Mouse (Mus musculus) heart, postnatal 4 days (tissue): ENCODE measurements around the gene Itprid1. TPM values are rescaled to one million over a fixed set of nuclear protein-coding genes. Genes with fewer than 3 reads are reported as not detected.
A peak's percentile ranks its signal among the peaks of the same experiment; 100 is the strongest.

ENCODE experiments used
- DNase-seq: peaks from one replicate; pipeline ENCODE4 v3.0.0; 2021
- total RNA-seq, 2 experiments: library from RNA; stranded (reverse); gene quantifications; 2 replicates each; pipeline ENCODE4 v1.2.3; 2021

Itprid1 gene
- total RNA-seq: not detected

DNA sequence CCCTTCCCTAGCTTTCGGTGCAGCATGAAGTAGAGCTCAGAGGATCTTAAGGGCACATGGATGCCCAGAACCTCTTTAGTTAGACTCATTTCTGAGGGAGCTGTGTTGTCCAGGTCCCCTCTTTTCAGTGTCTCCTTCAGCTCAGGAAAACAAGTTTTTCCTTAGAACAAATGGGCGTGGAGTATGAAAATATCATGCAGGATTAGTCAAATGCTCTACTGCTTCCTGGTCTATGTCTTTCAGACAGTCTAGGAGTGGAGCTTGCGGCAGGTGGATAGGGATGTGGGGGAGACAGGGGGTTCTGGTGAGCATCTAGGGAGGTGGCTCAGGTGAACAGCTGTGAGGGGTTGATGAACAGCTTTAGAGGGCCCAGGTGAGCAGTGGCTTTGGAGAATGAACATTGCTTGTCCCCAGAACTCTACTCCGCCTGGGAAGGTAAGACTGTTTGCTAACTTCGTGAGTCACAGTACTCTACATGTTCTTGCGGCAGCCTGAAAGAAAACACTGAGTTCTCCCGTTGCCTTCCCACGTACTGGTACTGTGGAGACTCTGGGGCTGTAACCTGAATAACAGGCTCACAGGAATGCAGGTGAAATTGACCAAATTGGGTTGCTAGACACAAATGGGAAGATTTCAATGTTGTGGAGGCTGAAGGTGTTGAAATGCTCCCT is at the start of gene Itprid1:
TSS of gene Itprid1 (plus strand) at position 246 of the 671 bp plus-strand sequence.
- no peak for DNase-seq

DNA sequence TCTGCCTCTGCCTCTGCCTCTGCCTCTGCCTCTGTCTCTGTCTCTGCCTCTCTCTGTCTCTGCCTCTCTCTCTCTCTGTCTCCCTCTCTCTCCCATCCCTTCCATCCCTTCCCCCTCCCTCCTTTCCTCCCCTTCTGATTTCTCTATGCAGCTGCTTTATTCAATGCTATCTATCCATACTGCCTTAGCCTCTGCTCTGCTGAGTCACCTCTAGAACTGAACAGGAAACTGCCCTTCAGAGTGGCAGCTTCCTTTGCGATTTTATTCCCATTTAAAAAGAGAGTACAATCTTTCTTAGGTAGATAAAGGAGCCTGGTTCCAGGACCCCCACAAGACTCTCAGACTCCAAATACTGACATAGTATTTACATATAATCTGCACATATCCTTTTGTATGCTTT is 47.1 kb upstream of the Itprid1 start:
- no peak for DNase-seq

DNA sequence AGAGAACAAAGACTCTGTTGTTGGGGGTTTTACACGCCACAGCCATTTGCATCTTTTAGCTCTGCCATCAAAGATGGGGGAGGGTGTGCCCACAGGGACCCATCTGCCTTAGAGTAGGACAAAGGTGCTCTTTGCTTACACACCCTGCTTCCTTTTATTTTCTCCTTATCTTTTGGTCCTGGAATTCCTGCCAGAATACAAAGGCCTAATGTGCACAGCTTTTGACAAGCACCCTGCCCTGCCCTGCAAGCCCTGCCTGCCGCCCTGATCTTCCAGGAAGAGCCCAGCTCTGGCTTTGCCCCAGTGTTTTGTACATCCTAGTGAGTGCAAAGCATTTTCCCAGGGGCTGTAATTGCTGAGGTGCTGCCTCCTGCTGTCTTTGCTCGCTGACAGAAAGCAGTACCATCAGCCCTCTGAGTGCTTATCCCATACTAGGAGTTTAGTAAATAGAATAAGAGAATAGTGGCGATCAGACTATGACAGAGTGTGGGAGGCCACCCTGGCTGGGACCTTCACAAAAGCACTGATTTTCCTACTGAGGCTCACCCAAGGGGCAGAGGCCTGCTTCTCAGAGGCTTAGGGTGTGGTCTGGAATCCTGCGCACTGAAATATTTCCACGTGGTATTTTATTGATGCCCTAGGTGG is 44.7 kb upstream of the Itprid1 start:
- no peak for DNase-seq

DNA sequence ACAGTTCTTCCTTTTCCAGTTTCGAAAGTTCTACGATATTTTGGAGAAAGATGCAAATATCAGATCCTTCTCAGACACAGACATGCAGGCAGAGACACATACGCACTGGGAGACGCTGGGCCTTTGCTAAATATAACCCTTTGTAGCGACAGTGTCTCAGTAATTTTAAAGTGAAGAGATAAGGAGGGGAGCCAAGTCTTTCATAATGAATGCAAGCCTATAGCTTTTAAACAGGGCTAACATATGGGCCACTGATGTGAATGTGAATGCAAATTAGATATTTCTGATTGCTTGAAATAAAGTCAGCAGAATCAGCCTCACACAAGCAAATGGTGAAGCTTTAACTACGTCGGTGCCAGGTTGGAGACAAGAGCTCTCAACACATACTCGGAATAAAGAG is 44.2 kb upstream of the Itprid1 start:
- no peak for DNase-seq

DNA sequence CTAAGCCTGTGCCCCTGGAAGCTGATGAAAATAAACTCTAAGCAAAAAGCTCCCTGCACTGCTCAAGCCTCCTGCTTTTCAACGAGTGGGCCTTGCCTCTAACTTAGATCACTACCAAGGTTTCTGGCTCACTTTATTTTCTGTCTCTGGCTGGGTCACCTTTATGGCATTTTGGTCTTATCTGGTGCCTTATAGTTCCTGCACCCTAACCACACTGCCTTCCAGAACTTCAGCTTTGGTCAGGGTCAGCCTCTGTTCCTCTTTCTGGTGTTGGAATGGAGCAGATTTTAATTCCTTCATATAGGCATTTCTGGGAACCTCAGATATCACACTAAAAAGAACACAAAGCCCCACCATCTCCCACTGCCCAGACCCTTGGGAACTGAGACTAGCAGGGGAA is 34.0 kb upstream of the Itprid1 start:
- no peak for DNase-seq

DNA sequence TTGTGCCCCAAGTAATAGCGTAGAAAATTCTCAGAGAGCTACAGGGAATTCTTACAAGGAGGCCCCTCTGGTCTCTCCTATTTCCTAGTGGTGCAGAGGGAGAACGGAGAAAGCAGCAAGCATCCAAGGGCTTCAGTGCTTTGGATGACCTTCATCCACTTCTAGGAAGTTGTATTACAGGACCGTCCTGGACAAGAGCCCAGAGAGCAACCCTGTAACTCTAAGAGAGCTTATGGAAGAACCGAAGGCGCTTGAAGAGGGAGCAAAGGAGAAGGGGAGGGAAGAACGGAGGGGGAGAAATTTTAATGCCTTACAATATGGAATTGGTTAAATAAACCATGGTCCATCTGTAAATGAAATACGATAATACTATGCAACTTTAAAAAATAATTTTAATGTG is 33.3 kb upstream of the Itprid1 start:
- no peak for DNase-seq

DNA sequence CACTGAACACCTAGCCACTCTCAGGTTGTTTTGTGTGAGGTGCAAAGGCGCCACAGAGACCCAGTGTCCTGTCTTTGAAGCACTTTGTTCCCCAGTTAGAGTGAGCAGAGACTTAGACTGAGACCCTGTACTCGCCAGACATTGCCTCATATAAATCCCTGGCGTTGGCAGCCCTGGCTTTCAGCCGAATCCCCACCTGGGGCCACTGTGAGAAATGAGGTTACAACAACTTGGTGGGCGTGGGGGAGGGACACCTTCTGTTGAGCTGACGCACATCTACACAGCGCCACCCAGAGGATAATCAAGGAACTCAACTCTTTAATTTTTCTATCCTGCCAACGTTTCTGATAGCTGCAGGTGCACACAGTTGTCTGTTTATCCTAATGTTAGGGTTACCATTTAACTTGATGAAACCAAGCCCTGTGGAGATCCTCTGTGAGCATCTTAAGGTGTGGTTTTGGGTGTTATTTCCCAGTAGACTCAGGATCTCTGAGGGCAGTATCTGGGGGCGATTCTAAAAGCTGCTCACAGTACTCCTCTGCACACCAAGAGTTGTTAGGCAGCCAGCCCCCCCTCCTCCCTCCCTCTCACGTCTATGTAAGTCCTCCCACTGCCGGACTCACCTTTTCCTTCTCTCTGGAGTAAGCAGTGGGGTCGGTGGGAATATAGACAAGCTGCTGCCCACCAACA is 32.6 kb upstream of the Itprid1 start:
- DNase-seq: peak; percentile 14

DNA sequence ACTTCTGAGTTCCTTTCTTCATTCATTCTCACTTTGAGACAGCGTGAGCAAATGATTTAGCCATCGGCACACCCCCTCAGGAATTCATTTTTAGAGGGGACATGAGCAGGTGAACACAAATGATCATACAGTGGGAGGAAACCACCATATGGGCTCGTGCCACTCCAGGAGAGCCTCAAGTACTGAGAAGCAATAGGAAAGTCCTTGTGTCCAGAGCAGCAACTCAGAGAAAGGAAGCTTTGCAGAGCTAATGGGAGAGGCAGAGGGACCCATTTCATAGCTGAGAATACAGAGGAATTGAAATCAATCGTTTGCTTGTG is 32.1 kb upstream of the Itprid1 start:
- no peak for DNase-seq

DNA sequence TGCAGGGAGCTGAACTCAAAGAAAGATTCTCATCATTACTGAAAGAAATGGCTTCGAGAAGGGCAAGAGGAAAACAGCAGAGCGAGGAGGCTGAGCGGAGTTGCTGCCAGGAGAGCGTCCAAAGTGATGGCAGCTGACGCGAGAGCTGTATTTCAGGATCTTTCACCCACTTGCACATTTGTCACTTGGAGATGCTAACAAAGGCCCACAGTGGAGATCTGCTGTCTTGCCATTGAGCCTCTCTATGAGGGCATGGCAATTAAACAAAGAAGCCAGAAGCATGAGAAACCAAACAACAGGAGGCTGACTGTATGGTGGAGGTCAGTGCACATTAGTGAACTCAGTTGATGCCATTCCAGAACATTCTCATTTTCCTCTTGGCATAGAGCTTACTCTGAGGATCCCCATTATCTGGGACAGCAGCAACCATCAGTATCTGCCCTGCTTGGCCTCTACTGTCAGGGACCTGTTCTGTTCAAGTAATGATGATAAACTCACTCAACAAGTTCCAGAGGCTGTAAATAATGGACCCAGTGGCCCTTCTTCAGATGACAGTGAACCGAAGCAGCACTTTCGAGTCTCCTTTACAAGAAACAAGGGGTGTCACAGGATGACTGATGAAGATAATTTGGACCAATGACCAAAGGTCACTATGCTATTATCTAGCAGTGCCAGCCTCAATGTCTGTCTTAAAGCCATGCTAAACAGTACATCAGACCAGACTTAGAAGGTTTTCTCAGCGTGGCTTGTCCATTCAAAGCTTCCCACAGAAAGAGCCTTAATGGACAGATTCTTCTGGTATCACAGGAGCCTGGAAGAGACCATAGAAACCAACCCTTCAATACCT is 31.2 kb upstream of the Itprid1 start:
- DNase-seq: no peak

DNA sequence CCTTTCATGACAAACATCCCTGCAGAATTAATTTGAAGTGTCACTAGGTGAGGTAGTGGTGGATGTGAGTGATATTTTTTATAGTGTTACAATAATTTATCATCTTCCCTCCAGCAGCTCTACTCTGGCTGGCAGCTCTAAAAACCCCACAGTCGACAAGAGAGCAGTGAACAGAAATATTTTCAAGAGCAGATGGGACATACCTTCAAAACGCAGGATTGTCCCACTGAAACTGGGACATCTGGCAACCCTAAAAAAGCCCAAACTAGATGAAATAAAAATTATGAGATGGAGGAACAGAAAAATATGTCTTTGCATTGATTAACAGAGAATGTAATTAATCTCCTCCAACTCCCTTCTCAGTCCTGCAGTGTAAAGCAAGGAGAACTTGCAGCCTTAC is 30.2 kb upstream of the Itprid1 start:
- no peak for DNase-seq

DNA sequence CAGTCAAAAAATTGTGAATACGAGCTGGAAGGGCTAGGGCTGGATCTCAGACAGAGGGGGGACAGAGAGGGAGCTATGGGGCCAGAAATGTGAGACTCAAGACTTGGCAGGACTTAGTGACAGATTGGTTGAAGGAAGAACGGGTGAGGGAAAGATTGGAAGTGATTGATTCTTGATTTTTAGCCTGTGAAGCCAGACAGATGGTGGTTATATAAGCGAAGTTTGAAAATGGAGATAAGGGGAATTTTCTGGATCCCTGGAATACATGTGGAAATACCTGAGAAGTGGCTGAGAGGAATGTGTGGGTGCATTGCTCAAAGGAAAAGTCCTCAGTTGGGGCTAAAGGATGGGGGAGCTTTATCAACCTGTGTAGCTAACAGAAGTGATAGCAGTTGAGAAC is 28.0 kb upstream of the Itprid1 start:
- DNase-seq: no peak

DNA sequence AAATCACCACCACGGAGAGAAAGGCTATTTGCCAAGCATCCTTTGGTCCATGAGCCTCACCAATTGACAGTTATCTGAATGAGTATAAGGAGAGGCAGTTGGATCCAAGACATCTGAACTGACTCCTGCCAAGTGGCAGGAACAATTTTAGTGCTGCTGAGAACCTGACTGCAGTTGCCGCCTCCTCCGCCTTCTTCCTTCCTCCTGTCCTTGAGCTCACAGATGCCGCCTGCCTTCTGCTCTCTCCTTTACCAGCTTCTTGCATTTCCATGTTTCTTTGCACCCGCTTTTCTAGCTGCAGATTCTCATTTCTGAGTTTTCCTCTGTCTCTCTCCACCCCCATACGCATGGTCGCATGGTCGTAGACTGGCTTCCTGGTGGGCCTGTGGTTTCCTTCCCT is 25.5 kb upstream of the Itprid1 start:
- no peak for DNase-seq

DNA sequence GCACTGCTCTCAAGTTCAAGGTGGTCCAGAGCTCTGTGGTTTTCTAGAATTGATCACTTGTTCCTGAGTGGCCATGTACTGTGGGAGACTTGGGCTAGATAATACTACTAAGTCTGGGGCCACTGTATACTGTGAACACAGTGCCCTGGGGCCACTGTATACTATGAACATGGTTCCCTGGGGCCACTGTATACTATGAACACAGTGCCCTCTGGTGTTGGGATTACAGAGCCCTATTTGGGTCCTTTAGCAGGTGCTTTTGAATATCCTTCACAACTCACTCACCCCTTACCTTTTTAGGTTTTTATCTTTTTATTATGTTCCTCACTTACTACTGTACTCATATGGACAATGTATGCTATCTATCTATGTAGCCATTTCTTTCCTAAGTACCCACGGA is 24.3 kb upstream of the Itprid1 start:
- DNase-seq: no peak

DNA sequence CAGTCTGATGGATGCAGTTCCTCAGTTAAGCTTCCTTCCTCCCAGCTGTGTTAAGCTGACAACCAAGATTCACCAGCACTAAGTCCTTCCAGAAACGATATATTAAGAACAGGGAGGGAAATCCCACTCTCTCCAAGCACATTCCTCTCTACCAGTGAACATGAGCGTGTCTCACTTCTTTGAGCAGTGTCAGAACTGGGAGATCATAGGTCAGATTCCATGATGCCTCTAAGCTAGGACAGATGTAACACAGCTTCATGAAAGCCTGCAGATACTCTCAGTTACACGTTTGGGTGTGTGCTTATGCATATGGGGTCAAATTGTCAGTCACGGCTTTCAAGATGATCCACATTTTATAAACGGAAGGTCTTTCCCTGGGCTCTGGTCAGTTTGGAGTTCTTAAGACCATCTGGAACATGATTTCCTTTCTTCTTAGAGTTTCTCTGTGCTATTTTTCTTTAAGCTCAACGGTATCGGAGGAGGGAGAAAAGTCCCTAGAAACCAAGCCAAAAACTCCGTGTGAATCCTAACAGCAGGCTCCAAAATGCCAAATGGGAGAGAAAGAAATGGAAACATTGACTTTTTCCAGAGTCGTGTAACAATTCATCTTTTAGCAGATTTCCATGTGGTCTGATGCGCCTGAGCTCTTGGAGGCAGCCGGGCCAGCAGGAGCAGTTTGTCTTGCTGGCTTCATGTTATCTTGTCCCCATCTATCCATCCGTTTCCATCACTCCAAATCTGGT is 22.3 kb upstream of the Itprid1 start:
- no peak for DNase-seq

DNA sequence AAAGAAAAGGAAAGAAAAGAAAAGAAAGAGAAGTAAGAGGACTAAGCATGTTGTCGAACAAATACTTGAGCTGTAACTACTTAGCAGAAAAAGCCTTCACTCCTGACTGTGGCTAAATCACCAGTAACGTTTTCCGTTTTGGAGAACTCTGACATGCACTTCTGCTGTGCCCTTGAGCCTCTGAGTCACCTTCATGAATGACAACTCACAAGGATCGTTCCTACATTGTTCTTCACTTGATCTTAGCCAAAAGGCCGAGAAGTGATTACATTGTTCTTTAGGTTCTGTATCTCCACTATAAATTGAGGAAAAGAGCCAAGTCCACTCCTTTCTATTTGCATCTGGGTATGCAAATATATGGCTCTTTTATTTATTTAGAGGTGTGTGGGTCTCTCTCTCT is 19.8 kb upstream of the Itprid1 start:
- no peak for DNase-seq

DNA sequence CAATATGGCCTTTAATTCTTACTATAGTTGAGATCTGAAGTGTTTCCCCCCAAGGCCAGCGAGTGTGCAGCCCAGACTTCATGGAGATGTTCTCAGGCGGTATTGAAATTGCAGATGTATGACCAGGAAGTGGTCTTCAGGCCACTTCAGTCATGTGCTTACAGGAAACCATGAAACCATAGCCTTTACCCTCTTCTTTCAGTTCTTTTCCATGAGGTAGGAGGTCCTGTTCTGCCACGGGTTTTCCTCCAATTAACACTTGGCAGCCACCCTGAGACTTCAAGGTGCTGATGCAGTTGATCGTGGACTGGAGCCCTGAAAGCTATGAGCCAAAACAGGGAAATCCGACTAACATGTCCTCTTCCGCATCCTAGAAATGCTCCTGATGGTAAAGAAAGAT is 7.0 kb upstream of the Itprid1 start:
- DNase-seq: no peak

DNA sequence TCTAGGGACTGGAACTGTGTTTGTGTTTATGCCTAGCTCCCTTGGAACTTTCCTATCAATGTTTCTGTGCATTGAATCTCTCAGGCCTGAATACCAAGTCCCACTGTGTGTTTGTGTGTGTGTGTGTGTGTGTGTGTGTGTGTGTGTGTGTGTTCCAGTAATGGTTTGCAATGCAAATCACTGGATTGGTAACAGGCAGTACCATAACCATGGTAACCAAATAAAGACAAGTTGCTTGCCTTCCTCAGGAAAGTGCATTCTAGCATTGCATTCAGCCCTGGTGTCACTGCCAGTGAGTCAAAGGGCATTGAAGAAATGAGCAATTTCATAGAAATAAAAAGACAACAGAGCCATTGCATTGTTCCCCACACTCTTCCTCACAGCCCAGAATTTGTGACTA is 15.9 kb downstream of the Itprid1 start:
- no peak for DNase-seq

DNA sequence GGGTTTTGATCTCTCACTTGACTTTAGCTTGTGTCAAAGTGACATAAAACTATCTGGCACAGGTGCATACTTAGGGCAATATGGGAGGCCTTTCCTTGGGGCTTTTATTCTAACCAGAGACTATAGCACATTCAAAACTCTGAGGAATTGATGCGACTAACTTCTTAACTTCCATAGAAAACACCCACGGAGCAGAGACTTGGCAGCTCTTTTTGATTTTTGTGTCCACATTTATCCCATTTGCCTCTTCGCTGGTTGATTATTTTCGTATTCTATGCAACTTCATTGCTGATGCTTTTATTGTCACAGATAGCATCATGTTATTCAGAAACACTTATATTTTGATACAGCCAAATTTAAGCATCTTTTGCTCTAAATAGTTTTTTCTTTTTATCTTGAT is 19.4 kb downstream of the Itprid1 start:
- DNase-seq: no peak

DNA sequence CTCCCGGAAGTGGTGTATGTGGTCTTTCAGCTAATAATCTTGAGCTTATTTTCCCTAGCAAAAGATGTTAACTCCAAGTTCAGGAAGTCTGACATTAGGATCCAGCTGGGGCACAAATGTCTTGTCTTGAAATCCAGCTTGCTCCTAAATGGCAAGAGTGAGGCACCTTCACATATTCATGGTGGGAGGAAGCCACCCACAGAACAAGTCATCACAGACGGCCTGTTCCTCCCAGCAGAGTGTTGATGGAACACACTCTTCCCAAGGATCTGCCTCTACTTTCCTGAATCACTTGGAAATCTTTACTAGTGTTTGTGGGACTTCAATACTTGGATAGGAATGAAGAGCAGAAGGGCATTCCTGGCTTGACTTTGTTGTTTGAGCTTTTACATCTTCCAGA is 28.5 kb downstream of the Itprid1 start:
- DNase-seq: no peak

DNA sequence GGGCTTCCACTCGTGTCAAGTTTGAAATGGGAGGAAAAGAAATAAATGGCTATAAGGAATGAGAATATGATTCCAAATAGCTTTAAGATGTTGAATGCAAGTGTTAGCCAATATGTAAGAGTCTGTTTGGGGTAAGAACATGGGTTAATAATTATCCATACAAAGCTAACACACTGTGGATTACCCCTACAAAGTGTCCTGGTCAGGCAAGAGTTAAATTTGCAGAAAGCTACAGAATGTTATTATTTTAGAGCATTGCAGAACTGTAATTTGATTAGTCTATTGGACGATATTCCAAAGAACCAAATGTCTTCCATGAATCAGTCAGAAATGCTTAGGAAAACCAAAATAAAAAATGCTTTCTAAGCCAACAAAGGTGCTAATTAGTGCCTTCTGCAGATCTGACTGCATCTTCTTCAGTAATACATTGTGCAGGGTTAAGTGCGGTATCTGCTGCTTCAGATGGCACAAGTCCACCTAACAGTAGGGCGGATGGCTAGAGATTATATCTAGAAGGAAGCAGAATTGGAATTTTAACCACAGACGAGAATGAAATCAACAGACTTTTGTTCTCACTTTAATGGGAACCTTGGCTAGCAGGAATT is 42.8 kb downstream of the Itprid1 start:
- DNase-seq: no peak

DNA sequence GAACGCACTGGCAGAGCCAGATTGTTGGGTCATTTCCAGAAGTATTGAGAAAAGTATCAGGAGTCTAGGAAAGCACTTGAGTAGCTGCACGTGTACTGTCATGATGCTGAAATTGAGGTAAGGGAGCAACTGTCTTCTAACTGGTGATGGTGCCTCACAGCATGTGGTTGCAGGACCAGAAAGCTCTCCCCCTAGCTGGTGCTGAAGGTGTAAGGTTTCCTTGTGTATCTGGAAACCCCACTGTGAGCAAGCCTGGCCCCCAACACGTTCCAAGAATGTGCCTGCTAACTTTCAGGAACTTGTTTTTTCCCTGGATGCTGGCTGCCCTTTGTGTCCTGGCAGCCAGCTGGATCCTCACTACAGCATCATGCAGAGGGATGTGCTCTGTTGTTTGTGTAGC is 44.2 kb downstream of the Itprid1 start:
- DNase-seq: no peak

DNA sequence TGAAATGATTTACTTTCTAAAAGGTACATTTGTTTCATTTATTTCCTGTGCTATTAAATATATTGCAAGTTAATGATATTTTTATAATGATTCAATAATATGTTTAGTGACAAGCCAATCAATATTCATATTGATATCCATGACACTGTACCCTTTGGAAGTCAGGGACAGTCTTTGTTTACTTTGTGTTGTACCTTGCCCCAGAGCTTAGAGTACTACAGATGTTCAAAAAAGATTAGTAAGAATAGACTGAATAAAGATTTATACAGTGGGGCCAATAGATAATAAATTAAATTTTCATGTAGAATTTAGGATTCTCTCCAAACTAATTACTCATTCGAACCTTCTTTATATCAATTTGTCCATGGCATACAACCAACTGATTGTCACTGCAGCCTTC is 50.9 kb downstream of the Itprid1 start:
- no peak for DNase-seq
